Mouse (Mus musculus) monocyte, adult 5-6 weeks (primary cell): ENCODE data around the gene Nkd1. TPM values are rescaled to one million over a fixed set of nuclear protein-coding genes. Genes with fewer than 3 reads are reported as not detected.

Source experiments
- ATAC-seq: fragments of 153-309, 156-312 bp; replicated peaks from 2 replicates; pipeline ENCODE4 v1.8.0; 2017; ENCODE audit warnings: mild to moderate bottlenecking; ENCODE audit not compliant: low TSS enrichment, insufficient number of reproducible peaks, severe bottlenecking, poor library complexity, low FRiP score
- total RNA-seq: library from RNA; stranded (forward); fragments of 200-1000, 200-491, 200-594 nt; gene quantifications from 3 replicates; pipeline ENCODE4 v1.2.3, GENCODE M21; 2017

Gene Nkd1
- total RNA-seq, 1 experiment from 2014 or later, result not detected

DNA sequence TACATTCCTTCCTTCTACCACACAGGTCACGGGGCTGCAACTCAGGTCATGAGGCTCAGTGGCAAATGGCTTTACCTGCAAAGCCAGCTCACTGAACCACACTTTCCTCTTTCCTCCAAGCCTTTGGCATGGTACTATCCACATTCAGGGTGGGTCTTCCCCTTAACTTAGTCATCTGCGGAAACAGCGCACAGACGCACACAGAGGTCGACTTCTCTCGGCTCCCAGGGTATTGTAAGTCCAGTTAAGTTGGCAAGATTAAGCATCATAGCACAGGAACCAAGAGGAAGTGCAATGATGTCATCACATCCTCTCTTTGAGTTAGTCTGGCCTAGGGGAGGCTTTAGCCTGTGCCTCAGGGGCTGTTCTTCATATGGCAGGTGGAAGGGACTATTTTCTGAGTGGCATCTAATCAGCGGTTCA lies 112.2 kb downstream of the Nkd1 start:
- ATAC-seq, result peak; percentile 36

DNA sequence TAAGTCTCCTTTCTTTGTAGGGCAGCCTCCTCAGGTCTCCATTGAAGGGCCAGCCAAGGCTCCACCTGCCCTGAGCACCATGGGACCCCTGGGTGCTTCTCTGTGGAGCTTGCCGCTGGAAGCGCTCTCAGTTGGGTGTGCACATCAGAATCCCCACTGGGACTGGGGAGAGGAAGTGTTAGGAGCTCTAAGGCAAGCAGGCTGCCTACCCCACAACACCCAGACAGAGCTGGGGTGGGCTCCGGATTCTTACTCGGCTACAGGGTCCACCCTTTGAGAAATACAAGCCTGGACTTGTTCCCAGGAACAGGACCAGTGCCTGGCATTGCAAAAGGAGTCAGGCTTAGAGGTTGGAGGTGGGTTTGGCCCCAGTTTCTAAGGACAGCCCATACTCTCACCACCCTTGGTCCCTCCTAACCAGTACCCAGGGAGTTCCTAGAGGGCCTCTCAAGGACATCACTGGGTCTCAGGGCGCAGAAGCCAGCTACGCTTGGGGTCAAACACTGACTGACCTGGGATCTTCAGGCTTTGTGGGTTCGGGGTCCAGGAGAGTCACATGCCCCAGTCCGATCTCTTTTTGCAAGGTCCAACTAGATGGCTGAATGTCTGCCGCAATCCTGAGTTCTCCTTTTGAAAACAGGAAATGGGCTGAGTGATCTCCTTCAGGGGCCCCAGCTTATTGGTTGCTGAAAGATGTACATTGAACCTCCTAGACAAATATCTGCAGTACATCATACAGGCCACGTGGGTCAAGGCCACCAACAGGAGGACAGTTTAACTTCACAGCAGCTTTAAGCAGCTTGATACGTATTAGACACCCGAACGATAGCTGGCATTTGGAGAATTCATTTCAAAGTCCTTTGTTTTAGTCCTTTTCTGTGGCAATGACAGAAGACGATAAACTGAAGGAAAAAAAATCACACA lies 114.6 kb downstream of the Nkd1 start, which contains the start of gene Snx20:
Gene Snx20, minus strand, starts transcription at position 655 of the 924 bp plus-strand sequence.
- peak; percentile 59 for ATAC-seq

DNA sequence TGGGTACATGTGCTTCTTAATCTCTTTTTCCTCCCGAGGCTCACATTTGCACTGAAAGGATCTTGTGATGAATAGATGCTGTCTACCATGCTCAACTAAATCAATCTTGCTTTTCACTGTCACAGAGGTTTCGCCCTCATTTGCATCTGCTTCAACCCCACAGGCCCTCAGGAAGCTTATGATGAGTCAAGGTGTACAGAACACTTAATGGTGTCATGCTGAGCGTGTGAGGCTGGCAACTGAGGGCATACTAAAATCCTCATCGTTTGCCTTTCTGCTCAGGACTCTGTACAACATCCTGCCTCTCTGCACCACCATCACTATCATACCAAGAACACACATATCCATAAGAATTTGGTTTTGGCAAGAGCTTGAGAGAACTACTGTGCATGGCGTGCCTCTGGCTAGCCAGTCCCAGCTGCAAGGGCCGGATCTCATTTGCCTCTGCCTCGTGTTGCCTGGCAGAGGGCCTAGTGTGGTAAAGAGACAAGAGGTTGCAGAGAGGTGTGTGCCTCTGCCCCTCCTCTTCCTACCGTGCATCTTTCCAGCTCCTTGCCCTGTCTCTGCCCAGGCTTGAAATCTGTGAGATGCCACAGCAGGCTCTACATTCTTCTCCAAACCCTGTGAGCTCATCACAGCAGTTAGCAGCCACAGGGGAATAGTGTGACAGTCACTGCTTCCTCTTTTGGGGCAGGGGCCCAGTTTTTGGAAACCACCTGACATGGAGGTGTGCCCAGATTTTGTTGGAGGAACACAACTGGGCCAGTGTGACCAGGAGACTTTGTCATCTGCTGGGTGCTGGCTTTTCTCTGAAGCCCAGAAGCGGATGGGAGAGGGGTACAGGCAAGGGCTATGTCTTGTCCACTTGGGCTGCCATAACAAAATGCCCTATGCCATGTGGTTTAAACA lies 116.2 kb downstream of the Nkd1 start:
- ATAC-seq, result peak; percentile 47

DNA sequence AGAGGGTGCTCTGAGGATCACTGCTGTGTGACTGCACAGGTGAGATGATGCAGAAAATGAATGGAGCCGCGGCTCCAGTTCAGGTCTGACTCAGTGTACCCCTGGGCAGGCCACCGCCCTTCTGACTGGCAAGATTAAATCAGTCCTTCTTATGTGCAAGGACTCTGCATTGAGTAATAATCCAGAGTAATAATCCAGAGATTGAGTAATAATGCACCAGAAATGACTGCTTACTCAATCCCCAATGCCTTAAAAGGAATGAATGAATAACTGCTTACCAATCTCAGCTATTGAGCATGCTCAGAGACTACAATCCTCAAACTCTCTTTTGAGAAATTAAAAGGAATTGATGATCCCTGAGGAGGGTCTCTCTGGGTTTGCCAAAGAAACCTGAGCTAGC lies 117.8 kb downstream of the Nkd1 start:
- ATAC-seq, result peak; percentile 25

GRCm38 (mm10) chr8:88642734-88643564 lies 121.8 kb downstream of the Nkd1 start:
- ATAC-seq, result no peak

Other genes with a start within 250 kb of the Nkd1 start
- gene Adcy7, start 249.0 kb upstream of the Nkd1 start, total RNA-seq, result 154 to 221 TPM (median 156 TPM) in 3 replicates
- 64.0 to 69.8 TPM (median 69.1 TPM) in 3 replicates for gene Brd7, start 159.2 kb upstream of the Nkd1 start, total RNA-seq
- gene Snx20, start 114.8 kb downstream of the Nkd1 start, total RNA-seq, result 67.8 to 81.1 TPM (median 72.6 TPM) in 3 replicates
- gene Nod2, start 126.0 kb downstream of the Nkd1 start, total RNA-seq, result 6.7 to 12.7 TPM (median 8.3 TPM) in 3 replicates
- 102 to 118 TPM (median 103 TPM) in 3 replicates for gene Cyld, start 175.7 kb downstream of the Nkd1 start, total RNA-seq